Mouse (Mus musculus) R1 (cell line): Measurements from ENCODE around the gene Strip2.

Experiments
- DNase-seq: peaks from one replicate; pipeline ENCODE4 v3.0.0-alpha.2; 2018; ENCODE audit warnings: low read depth, low spot score

The Strip2 gene

GRCm38 (mm10) chr6:29916530-29917382, at the start of gene Strip2:
Gene Strip2, plus strand, starts transcription at chr6:29917012.
- DNase-seq: peak; percentile 96

- DNase-seq: no peak
These were observed 48.4 kb upstream of the Strip2 start for GRCm38 (mm10) chr6:29868341-29868895.

GRCm38 (mm10) chr6:29873654-29874053, 43.2 kb upstream of the Strip2 start:
- DNase-seq: no peak

- no peak for DNase-seq
These were observed 41.2 kb upstream of the Strip2 start for GRCm38 (mm10) chr6:29875576-29875975.

- DNase-seq: peak; percentile 54
These were observed 40.0 kb upstream of the Strip2 start for GRCm38 (mm10) chr6:29876782-29877181.

- DNase-seq: no peak
These were observed 37.2 kb upstream of the Strip2 start for GRCm38 (mm10) chr6:29879579-29879978.

GRCm38 (mm10) chr6:29880796-29881195, 36.0 kb upstream of the Strip2 start:
- DNase-seq: no peak

- no peak for DNase-seq
These were observed 34.9 kb upstream of the Strip2 start for GRCm38 (mm10) chr6:29881936-29882335.

GRCm38 (mm10) chr6:29882870-29883269, 33.9 kb upstream of the Strip2 start:
- DNase-seq: no peak

GRCm38 (mm10) chr6:29891151-29891550, 25.7 kb upstream of the Strip2 start:
- no peak for DNase-seq

GRCm38 (mm10) chr6:29896976-29897375, 19.8 kb upstream of the Strip2 start:
- DNase-seq: no peak

GRCm38 (mm10) chr6:29901450-29901849, 15.4 kb upstream of the Strip2 start:
- no peak for DNase-seq

GRCm38 (mm10) chr6:29902256-29902655, 14.6 kb upstream of the Strip2 start:
- no peak for DNase-seq

GRCm38 (mm10) chr6:29903343-29903914, 13.4 kb upstream of the Strip2 start:
- no peak for DNase-seq

- no peak for DNase-seq
These were observed 12.5 kb upstream of the Strip2 start for GRCm38 (mm10) chr6:29904281-29904680.

GRCm38 (mm10) chr6:29910631-29911030, 6.2 kb upstream of the Strip2 start:
- DNase-seq: no peak

GRCm38 (mm10) chr6:29913673-29914072, 3.1 kb upstream of the Strip2 start:
- no peak for DNase-seq

GRCm38 (mm10) chr6:29914136-29914535, 2.7 kb upstream of the Strip2 start:
- no peak for DNase-seq

GRCm38 (mm10) chr6:29915836-29916235, 976 bp upstream of the Strip2 start:
- peak; percentile 64 for DNase-seq

- peak; percentile 55 for DNase-seq
These were observed 540 bp downstream of the Strip2 start for GRCm38 (mm10) chr6:29917383-29917720.

GRCm38 (mm10) chr6:29917947-29918346, 1.1 kb downstream of the Strip2 start:
- DNase-seq: no peak

- DNase-seq: no peak
These were observed 6.7 kb downstream of the Strip2 start for GRCm38 (mm10) chr6:29923501-29923900.
